Mouse (Mus musculus) kidney, embryonic 15.5 days (tissue): ENCODE results near the gene Clec4a4. TPM values are rescaled to one million over a fixed set of nuclear protein-coding genes. Genes with fewer than 3 reads are reported as not detected.
"Not testable (repeated sequence)": the region's sequence is repeated elsewhere in the genome, so short reads cannot be mapped to it uniquely, and the experiment has no call there.

Experiments used
- ATAC-seq: fragments of 200-750 bp; cut with Nextera tagmentation; replicated peaks from 2 replicates; pipeline ENCODE4 v1.8.0; 2017; ENCODE audit warnings: moderate TSS enrichment; ENCODE audit not compliant: low FRiP score
- H3K27ac ChIP-seq: fragments of 300-500 bp; sonication (generic); 2 replicates; pipeline ENCODE4 v1.5.1; 2015; ENCODE audit warnings: mild to moderate bottlenecking, inconsistent platforms
- H3K27me3 ChIP-seq: fragments of 300-500 bp; sonication (generic); 2 replicates; pipeline ENCODE4 v1.6.1; 2015; ENCODE audit warnings: inconsistent platforms
- H3K36me3 ChIP-seq: fragments of 300-500 bp; sonication (generic); 2 replicates; pipeline ENCODE4 v1.6.1; 2015; ENCODE audit warnings: inconsistent platforms
- H3K4me1 ChIP-seq: fragments of 300-500 bp; sonication (generic); 2 replicates; pipeline ENCODE4 v1.6.1; 2015; ENCODE audit warnings: inconsistent platforms
- H3K4me2 ChIP-seq: fragments of 300-500 bp; sonication (generic); 2 replicates; pipeline ENCODE4 v1.6.1; 2015; ENCODE audit warnings: moderate library complexity, mild to moderate bottlenecking, inconsistent platforms
- H3K4me3 ChIP-seq: fragments of 300-500 bp; sonication (generic); replicated peaks from 2 replicates; pipeline ENCODE4 v1.5.1; 2015; ENCODE audit warnings: mild to moderate bottlenecking, inconsistent platforms
- H3K9ac ChIP-seq: fragments of 300-500 bp; sonication (generic); 2 replicates; pipeline ENCODE4 v1.6.1; 2015; ENCODE audit warnings: mild to moderate bottlenecking, inconsistent platforms
- H3K9me3 ChIP-seq: fragments of 300-500 bp; sonication (generic); replicated peaks from 2 replicates; pipeline ENCODE4 v1.6.1; 2016; ENCODE audit warnings: inconsistent platforms
- WGBS: fragments of 180-500 bp; shearing (Covaris S2); methylation state at CpG from one replicate; pipeline ENCODE4 v1.1.7; 2015; ENCODE audit warnings: mixed read lengths; 5-methylcytosine and 5-hydroxymethylcytosine counted together
- polyA plus RNA-seq: library from polyadenylated mRNA; unstranded; fragments of >200 nt; fragmentation: Nextera tagmentation; extraction: Ambion mirVana; gene quantifications from 2 replicates; pipeline ENCODE4 v1.2.1, GENCODE M21; 2015

Gene Clec4a4
- not detected in 2 replicates for polyA plus RNA-seq

DNA sequence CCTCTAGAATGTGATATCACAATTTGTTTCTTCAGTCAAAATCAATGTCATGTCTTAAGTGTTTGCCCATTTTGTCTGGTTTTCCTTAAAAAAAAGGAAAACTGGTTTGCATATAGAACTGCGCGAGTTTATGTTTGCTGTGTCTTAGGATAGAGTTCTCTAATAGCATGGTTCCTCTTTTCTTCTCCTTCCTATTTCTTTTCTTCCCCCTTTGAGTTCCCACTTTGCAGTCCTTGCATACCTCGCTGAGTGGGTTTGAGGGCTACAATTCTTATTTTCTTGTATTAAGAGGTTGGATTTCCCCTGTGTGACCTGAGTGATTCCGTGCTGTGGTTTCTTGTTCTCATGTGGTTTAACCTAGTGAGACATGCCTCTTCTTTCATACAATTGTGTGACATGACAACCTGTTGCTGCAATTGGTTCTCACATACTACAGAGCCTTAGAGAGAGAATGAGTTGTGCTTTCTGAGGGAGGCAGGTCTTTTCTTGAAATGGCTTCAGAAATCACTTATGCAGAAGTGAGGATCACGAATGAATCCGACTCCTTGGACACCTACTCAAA, at the start of gene Clec4a4:
TSS of gene Clec4a4 (plus strand) at position 492 of the 562 bp plus-strand sequence.
- 89% methylated on average over 6 of the region's 6 CpGs for WGBS
- H3K27me3 ChIP-seq, result no peaks in the 10 kb centered on the region
- H3K27ac ChIP-seq, result no peak within 1 kb of the TSS

DNA sequence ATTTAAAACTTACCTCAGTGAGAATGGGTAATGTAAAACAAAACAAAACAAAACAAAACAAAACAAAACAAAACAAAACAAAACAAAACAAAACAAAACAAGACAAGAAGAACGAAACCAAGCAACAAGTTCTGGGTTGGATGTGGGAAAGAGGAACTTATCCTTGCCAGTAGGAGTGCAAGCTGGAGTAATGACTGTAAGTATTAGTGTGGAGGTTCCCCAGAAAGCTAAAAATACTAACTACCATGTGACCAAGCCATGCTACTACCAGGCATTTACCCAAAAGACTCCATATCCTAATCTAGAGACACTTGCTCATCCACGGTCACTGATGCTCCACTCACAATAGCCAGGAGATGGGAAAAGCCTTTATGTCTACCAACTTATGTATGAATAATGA, 43.4 kb upstream of the Clec4a4 start:
- Histone ChIP-seq H3K9ac (no peak overlapping the region), H3K4me3 (no peak overlapping the region), H3K36me3 (no peaks in the 10 kb centered on the region), H3K4me1 (no peaks in the 10 kb centered on the region), H3K9me3 (no peaks in the 10 kb centered on the region), H3K4me2 (no peak overlapping the region), H3K27me3 (no peaks in the 10 kb centered on the region), H3K27ac (no peak overlapping the region)
- WGBS, result 83% methylated on average over 2 of the region's 2 CpGs
- no peak for ATAC-seq

More for the DNA sequence above, at the start of gene Clec4a4:
- Histone ChIP-seq H3K4me2 (no peak within 1 kb of the TSS), H3K36me3 (no peaks in the 10 kb centered on the region), H3K4me3 (no peak within 1 kb of the TSS), H3K9ac (no peak within 1 kb of the TSS), H3K4me1 (no peaks in the 10 kb centered on the region), H3K9me3 (peaks cover 8% of the 10 kb centered on the region; the same call in 1 of the 2 replicates)
- ATAC-seq, result no peak

DNA sequence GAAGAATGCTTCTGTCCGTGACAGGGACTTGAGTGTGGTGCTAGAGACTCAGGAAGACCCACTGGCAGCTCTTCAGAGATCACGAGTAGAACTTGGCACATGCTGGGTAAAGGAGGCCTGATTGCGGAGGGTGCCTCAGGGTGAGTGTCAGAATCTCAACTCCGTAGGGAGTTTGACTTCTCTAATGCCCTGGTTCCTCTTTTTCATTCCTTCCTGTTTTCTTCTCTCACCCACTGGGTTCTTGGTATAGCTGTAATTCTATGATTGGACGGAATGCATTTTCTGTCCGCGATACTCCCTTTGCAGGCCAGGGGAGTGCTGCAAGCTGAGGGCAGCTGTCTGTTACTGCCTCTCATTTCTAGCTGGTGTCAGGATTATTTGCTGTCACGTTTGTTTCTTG, 37.8 kb upstream of the Clec4a4 start, which contains the start of gene Clec4a3:
TSS of gene Clec4a3 (plus strand) at position 115 of the 400 bp plus-strand sequence.
- no peak for ATAC-seq
- Histone ChIP-seq H3K4me3 (no peak within 1 kb of the TSS), H3K9ac (no peak within 1 kb of the TSS), H3K27ac (no peak within 1 kb of the TSS), H3K4me2 (no peak within 1 kb of the TSS), H3K9me3 (no peaks in the 10 kb centered on the region), H3K27me3 (no peaks in the 10 kb centered on the region), H3K36me3 (no peaks in the 10 kb centered on the region), H3K4me1 (no peaks in the 10 kb centered on the region)
- 85% methylated on average over 8 of the region's 8 CpGs for WGBS

DNA sequence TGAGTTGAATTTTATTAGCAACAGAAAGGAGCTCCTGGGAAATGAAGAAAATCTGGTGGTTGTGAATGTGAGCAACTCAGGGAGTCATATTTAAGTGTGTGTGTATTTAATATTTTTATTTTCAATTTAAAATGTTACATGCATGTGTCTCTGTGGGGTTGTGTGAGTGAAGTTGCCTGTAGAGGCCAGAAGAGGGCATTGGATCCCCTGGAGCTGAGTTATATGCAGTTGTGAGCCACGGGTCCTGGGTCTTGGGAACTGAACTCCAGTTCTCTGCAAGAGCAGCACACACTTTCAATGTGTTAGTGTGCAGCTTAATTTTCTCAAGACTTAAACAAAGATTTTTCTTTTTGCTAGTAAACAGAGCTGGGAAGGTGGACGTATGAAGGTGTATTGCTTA, 25.6 kb upstream of the Clec4a4 start:
- Histone ChIP-seq H3K4me2 (no peak overlapping the region), H3K4me1 (no peaks in the 10 kb centered on the region), H3K36me3 (no peaks in the 10 kb centered on the region), H3K4me3 (no peak overlapping the region), H3K27me3 (no peaks in the 10 kb centered on the region), H3K9me3 (0 out of 2 replicates have a peak, but pooled peaks cover 4% of the 10 kb centered on the region), H3K27ac (no peak overlapping the region), H3K9ac (no peak overlapping the region)
- whole genome bisulfite sequencing, result 76% methylated on average over 2 of the region's 2 CpGs
- ATAC-seq, result no peak

DNA sequence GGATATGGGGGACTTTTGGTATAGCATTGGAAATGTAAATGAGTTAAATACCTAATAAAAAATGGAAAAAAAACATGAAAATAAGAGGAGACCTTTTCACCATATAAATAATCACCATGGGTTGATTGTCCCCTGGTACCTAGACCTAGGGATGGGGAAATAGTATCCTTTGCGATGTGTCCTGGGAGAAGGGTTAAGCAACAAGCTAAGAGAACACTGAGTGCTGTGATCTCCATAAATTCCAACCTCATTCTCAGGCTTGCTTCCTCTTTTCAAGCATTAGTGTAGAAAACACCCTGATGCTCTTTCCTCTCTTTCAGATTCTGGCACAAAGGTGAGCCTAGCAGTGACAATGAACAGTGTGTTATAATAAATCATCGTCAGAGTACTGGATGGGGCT, 21.1 kb upstream of the Clec4a4 start:
- WGBS, result 85% methylated on average over 2 of the region's 2 CpGs

DNA sequence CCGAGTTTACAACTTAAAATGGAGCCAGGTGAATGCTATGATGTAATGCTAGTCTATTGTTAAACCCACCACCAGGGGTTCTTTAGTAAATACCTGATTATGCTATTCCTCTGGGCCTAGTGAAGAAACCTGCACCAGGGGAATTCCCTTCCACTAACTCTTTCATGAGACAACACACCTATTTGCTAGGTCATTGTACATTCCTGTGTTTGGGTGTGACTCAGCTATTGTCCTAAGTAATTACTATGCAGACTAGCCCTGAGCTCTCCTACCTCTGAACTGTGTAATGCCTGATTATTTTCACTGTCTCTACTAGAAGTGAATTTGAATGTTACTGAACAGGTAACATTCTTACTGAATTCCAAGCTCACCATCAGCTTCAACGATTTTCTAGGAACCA, 14.5 kb downstream of the Clec4a4 start:
- not testable (repeated sequence) for H3K4me1 ChIP-seq, H3K27me3 ChIP-seq, H3K9ac ChIP-seq, H3K9me3 ChIP-seq, H3K4me2 ChIP-seq, ATAC-seq, H3K4me3 ChIP-seq, H3K36me3 ChIP-seq, H3K27ac ChIP-seq
- WGBS, result 74% methylated on average over 2 of the region's 2 CpGs

More for the DNA sequence above, 21.1 kb upstream of the Clec4a4 start:
- H3K4me2 ChIP-seq, result no peak overlapping the region
- ATAC-seq, result no peak
- H3K4me1 ChIP-seq, result no peaks in the 10 kb centered on the region
- H3K27ac ChIP-seq, result no peak overlapping the region
- H3K9me3 ChIP-seq, result no peaks in the 10 kb centered on the region
- no peaks in the 10 kb centered on the region for H3K36me3 ChIP-seq
- H3K4me3 ChIP-seq, result no peak overlapping the region
- no peaks in the 10 kb centered on the region for H3K27me3 ChIP-seq
- no peak overlapping the region for H3K9ac ChIP-seq

DNA sequence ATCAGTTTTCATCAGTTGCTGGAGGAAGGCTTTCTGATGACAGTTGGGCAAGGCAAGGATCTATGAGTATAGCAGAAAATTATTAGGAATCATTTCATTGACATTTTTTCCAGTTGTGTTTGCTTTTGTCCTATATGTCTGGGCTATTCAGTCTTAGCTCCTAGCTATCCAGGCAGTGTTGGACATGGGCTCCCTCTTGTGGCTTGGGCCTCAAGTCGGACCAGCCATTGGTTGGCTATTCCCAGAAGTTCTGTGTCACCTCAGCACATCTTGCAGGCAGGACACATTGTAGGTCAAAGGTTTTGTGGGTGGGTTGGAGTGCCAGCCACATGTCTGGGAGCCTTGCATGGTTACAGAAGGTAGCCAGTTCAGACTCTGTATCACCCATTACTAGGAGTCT, 15.4 kb downstream of the Clec4a4 start:
- H3K4me3 ChIP-seq, result no peak overlapping the region
- no peaks in the 10 kb centered on the region for H3K9me3 ChIP-seq
- no peak overlapping the region for H3K4me2 ChIP-seq
- H3K27me3 ChIP-seq, result no peaks in the 10 kb centered on the region
- no peak overlapping the region for H3K27ac ChIP-seq
- 77% methylated on average over 1 of the region's 1 CpGs for WGBS
- H3K4me1 ChIP-seq, result no peaks in the 10 kb centered on the region
- no peaks in the 10 kb centered on the region for H3K36me3 ChIP-seq
- no peak overlapping the region for H3K9ac ChIP-seq
- no peak for ATAC-seq

DNA sequence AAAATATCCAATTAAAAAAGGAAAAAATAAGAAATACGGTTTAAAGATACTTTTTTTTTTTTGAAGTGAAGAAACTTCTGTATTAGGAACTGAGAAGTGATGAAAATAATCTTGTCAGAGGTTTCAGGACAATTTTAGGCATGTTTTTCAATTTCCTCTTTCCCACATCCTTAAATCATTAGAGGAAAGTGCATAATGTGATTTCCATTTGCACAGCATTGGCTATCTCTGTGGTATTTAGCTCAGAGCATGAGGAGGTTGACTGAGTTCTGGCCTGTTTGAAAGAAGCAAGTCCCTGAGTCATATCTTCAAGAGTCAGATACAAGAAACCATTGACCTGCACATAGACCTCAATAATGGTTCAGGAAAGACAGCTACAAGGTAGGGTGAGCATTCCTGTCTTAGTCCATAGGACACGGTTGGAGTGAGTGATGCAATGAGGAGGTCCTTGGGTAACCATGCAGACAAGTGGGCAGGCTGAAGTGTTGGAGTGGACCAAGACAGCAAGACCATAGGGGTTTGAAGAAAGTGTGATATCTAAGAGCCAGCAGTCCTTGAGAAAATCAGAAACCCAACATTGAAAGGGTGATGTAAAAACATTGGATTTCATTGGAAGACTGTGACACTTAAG, 59.7 kb downstream of the Clec4a4 start, which contains the start of gene Clec4b1:
TSS of gene Clec4b1 (plus strand) at position 221 of the 631 bp plus-strand sequence.
- H3K36me3 ChIP-seq, result no peaks in the 10 kb centered on the region
- H3K9me3 ChIP-seq, result no peaks in the 10 kb centered on the region
- no peaks in the 10 kb centered on the region for H3K4me1 ChIP-seq
- no peak within 1 kb of the TSS for H3K27ac ChIP-seq
- ATAC-seq, result no peak
- no peak within 1 kb of the TSS for H3K4me3 ChIP-seq
- WGBS, result 77% methylated on average over 2 of the region's 2 CpGs
- H3K4me2 ChIP-seq, result no peak within 1 kb of the TSS
- no peak within 1 kb of the TSS for H3K9ac ChIP-seq
- H3K27me3 ChIP-seq, result no peaks in the 10 kb centered on the region

Other genes with a start within 250 kb of the Clec4a4 start
- gene Slc2a3, start 188.7 kb upstream of the Clec4a4 start, polyA plus RNA-seq, result 7.8 and 10.4 TPM in 2 replicates
- gene Foxj2, start 170.5 kb upstream of the Clec4a4 start, polyA plus RNA-seq, result 6.0 and 6.3 TPM in 2 replicates
- 1.9 and 2.1 TPM in 2 replicates for gene C3ar1, start 134.2 kb upstream of the Clec4a4 start, polyA plus RNA-seq
- 53.1 and 55.9 TPM in 2 replicates for gene Necap1, start 115.9 kb upstream of the Clec4a4 start, polyA plus RNA-seq
- 3.8 and 4.2 TPM in 2 replicates for gene Clec4a1, start 68.5 kb upstream of the Clec4a4 start, polyA plus RNA-seq
- gene Clec4a3, start 37.9 kb upstream of the Clec4a4 start, polyA plus RNA-seq, result 2.8 and 4.0 TPM in 2 replicates
- not detected in 2 replicates for gene Clec4b1, start 59.6 kb downstream of the Clec4a4 start, polyA plus RNA-seq
- gene Clec4a2, start 116.1 kb downstream of the Clec4a4 start, polyA plus RNA-seq, result 2.6 and 3.4 TPM in 2 replicates
- gene Clec4b2, start 182.5 kb downstream of the Clec4a4 start, polyA plus RNA-seq, result not detected in 2 replicates
- 2.7 and 3.6 TPM in 2 replicates for gene Clec4n, start 239.5 kb downstream of the Clec4a4 start, polyA plus RNA-seq